Mouse (Mus musculus): ENCODE data around the gene Fa2h. TPM values are rescaled to one million over a fixed set of nuclear protein-coding genes. Genes with fewer than 3 reads are reported as not detected.

Gene Fa2h
- total RNA-seq, 1 experiment = not detected

GRCm38 (mm10) chr8:111366610-111367234, 26.9 kb downstream of the Fa2h start:
- H3K9ac ChIP-seq (ENCODE audit: insufficient read depth, low read depth, low read length, poor library complexity, severe bottlenecking) = 0 out of 2 replicates have a peak overlapping the region, but pooled peaks have one; percentile 12
- no peaks in the 10 kb centered on the region for H3K36me3 ChIP-seq (ENCODE audit: control insufficient read depth, insufficient read depth, low read length, poor library complexity, severe bottlenecking)
- H3K4me3 ChIP-seq (ENCODE audit: insufficient read depth in 1 of 2, low read depth in 1 of 2, low read length in 2 of 2, poor library complexity in 1 of 2, severe bottlenecking in 1 of 2) = 0 out of 4 replicates have a peak overlapping the region, but pooled peaks of 1 of the 2 experiments have one; percentile 39
- TF ChIP-seq HCFC1 (IDR thresholded peaks at IDR 0.05; ENCODE audit: borderline replicate concordance, insufficient read depth, low read length) (no peak), ZNF384 (IDR thresholded peaks at IDR 0.05; ENCODE audit: low read depth, low read length) (no peak), MAFK (IDR thresholded peaks at IDR 0.05; ENCODE audit: insufficient read depth, low read depth, low read length) (no peak), ZC3H11A (IDR thresholded peaks at IDR 0.05; ENCODE audit: borderline replicate concordance, low read depth, low read length) (no peak), CHD2 (IDR thresholded peaks at IDR 0.05; ENCODE audit: low read depth, low read length) (no peak)
- in situ Hi-C loops (cut with MboI; ENCODE audit: low sequenced_read_pairs in 2 of 2, unreplicated experiment in 2 of 2) = no loop called here
- 0 out of 4 replicates have a peak, but pooled peaks cover 0 to 2% of the 10 kb centered on the region in 2 experiments for H3K4me1 ChIP-seq (ENCODE audit: control insufficient read depth in 2 of 2, insufficient read depth in 2 of 2, low read length in 2 of 2, poor library complexity in 1 of 2)
- peak; percentile 15 for DNase-seq (ENCODE audit: low read depth, low spot score)
- H3K27ac ChIP-seq (ENCODE audit: insufficient read depth, low read depth, low read length, poor library complexity, severe bottlenecking) = no peak overlapping the region
- no peaks in the 10 kb centered on the region; the same call in 1 of the 2 replicates for H3K9me3 ChIP-seq (ENCODE audit: control insufficient read depth, insufficient read depth, low read depth, low read length)

- TF ChIP-seq HCFC1 (IDR thresholded peaks at IDR 0.05; ENCODE audit: borderline replicate concordance, insufficient read depth, low read length) (no peak), ZC3H11A (IDR thresholded peaks at IDR 0.05; ENCODE audit: borderline replicate concordance, low read depth, low read length) (no peak), CHD2 (IDR thresholded peaks at IDR 0.05; ENCODE audit: low read depth, low read length) (no peak), ZNF384 (IDR thresholded peaks at IDR 0.05; ENCODE audit: low read depth, low read length) (0 out of 2 replicates have a peak, but pooled peaks have one; percentile 57), MAFK (IDR thresholded peaks at IDR 0.05; ENCODE audit: insufficient read depth, low read depth, low read length) (no peak)
- 0 out of 4 replicates have a peak, but pooled peaks cover 0 to 2% of the 10 kb centered on the region in 2 experiments for H3K4me1 ChIP-seq (ENCODE audit: control insufficient read depth in 2 of 2, insufficient read depth in 2 of 2, low read length in 2 of 2, poor library complexity in 1 of 2)
- DNase-seq (ENCODE audit: low read depth, low spot score) = no peak
- H3K36me3 ChIP-seq (ENCODE audit: control insufficient read depth, insufficient read depth, low read length, poor library complexity, severe bottlenecking) = no peaks in the 10 kb centered on the region
- no peak overlapping the region for H3K27ac ChIP-seq (ENCODE audit: insufficient read depth, low read depth, low read length, poor library complexity, severe bottlenecking)
- in situ Hi-C loops (cut with MboI; ENCODE audit: low sequenced_read_pairs in 2 of 2, unreplicated experiment in 2 of 2) = no loop called here
- H3K9ac ChIP-seq (ENCODE audit: insufficient read depth, low read depth, low read length, poor library complexity, severe bottlenecking) = no peak overlapping the region
- H3K9me3 ChIP-seq (ENCODE audit: control insufficient read depth, insufficient read depth, low read depth, low read length) = no peaks in the 10 kb centered on the region; the same call in 1 of the 2 replicates
- H3K4me3 ChIP-seq (ENCODE audit: insufficient read depth in 1 of 2, low read depth in 1 of 2, low read length in 2 of 2, poor library complexity in 1 of 2, severe bottlenecking in 1 of 2) = no peak overlapping the region
These were observed 30.1 kb downstream of the Fa2h start for GRCm38 (mm10) chr8:111363489-111363888.

- no peak overlapping the region for H3K27ac ChIP-seq (ENCODE audit: insufficient read depth, low read depth, low read length, poor library complexity, severe bottlenecking)
- H3K9ac ChIP-seq (ENCODE audit: insufficient read depth, low read depth, low read length, poor library complexity, severe bottlenecking) = no peak overlapping the region
- no peaks in the 10 kb centered on the region for H3K9me3 ChIP-seq (ENCODE audit: control insufficient read depth, insufficient read depth, low read depth, low read length)
- TF ChIP-seq CHD2 (IDR thresholded peaks at IDR 0.05; ENCODE audit: low read depth, low read length) (no peak), MAFK (IDR thresholded peaks at IDR 0.05; ENCODE audit: insufficient read depth, low read depth, low read length) (no peak), ZC3H11A (IDR thresholded peaks at IDR 0.05; ENCODE audit: borderline replicate concordance, low read depth, low read length) (no peak)
- DNase-seq (ENCODE audit: low read depth, low spot score) = no peak
- H3K4me3 ChIP-seq (ENCODE audit: insufficient read depth in 1 of 2, low read depth in 1 of 2, low read length in 2 of 2, poor library complexity in 1 of 2, severe bottlenecking in 1 of 2) = no peak overlapping the region
- in situ Hi-C loops (cut with MboI; ENCODE audit: low sequenced_read_pairs in 2 of 2, unreplicated experiment in 2 of 2) = no loop called here
- no peaks in the 10 kb centered on the region for H3K36me3 ChIP-seq (ENCODE audit: control insufficient read depth, insufficient read depth, low read length, poor library complexity, severe bottlenecking)
- H3K4me1 ChIP-seq (ENCODE audit: control insufficient read depth in 2 of 2, insufficient read depth in 2 of 2, low read length in 2 of 2, poor library complexity in 1 of 2) = no peaks in the 10 kb centered on the region
These were observed 32.9 kb downstream of the Fa2h start for GRCm38 (mm10) chr8:111360579-111361209.

- no peaks in the 10 kb centered on the region for H3K4me1 ChIP-seq (ENCODE audit: control insufficient read depth in 2 of 2, insufficient read depth in 2 of 2, low read length in 2 of 2, poor library complexity in 1 of 2)
- H3K4me3 ChIP-seq (ENCODE audit: insufficient read depth in 1 of 2, low read depth in 1 of 2, low read length in 2 of 2, poor library complexity in 1 of 2, severe bottlenecking in 1 of 2) = no peak overlapping the region
- in situ Hi-C loops (cut with MboI; ENCODE audit: low sequenced_read_pairs in 2 of 2, unreplicated experiment in 2 of 2) = no loop called here
- no peaks in the 10 kb centered on the region for H3K36me3 ChIP-seq (ENCODE audit: control insufficient read depth, insufficient read depth, low read length, poor library complexity, severe bottlenecking)
- no peak for DNase-seq (ENCODE audit: low read depth, low spot score)
- H3K27ac ChIP-seq (ENCODE audit: insufficient read depth, low read depth, low read length, poor library complexity, severe bottlenecking) = no peak overlapping the region
- no peaks in the 10 kb centered on the region for H3K9me3 ChIP-seq (ENCODE audit: control insufficient read depth, insufficient read depth, low read depth, low read length)
- H3K9ac ChIP-seq (ENCODE audit: insufficient read depth, low read depth, low read length, poor library complexity, severe bottlenecking) = no peak overlapping the region
- TF ChIP-seq MAFK (IDR thresholded peaks at IDR 0.05; ENCODE audit: insufficient read depth, low read depth, low read length) (no peak), ZNF384 (IDR thresholded peaks at IDR 0.05; ENCODE audit: low read depth, low read length) (no peak), ZC3H11A (IDR thresholded peaks at IDR 0.05; ENCODE audit: borderline replicate concordance, low read depth, low read length) (no peak), CHD2 (IDR thresholded peaks at IDR 0.05; ENCODE audit: low read depth, low read length) (no peak), HCFC1 (IDR thresholded peaks at IDR 0.05; ENCODE audit: borderline replicate concordance, insufficient read depth, low read length) (no peak)
These were observed 33.7 kb downstream of the Fa2h start for GRCm38 (mm10) chr8:111359936-111360335.

Measured in ES-E14 (cell line).